Mouse (Mus musculus): ENCODE results near the gene Dnali1.

Gene Dnali1

DNA sequence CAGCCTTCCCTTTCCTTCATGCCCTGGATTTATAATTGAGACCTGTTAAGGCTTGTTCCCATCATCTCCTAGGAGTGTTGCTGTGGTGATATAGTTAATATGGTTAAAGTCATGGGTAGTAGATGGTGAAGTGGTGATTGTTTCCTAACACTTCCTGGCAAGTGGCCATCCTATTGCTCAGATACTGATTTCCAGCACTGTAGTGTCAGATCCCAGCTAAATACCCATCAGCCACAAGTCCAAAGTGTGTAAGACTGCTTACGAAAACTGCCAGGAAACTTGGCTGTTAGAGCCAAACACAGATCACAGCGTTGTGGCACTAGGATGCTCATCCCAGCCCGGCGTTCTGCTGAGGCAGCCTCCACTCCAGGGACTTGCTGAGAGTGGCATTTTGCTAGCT, 31.2 kb downstream of the Dnali1 start:
- no peak for DNase-seq (ENCODE audit: low spot score in 2 of 2)

DNA sequence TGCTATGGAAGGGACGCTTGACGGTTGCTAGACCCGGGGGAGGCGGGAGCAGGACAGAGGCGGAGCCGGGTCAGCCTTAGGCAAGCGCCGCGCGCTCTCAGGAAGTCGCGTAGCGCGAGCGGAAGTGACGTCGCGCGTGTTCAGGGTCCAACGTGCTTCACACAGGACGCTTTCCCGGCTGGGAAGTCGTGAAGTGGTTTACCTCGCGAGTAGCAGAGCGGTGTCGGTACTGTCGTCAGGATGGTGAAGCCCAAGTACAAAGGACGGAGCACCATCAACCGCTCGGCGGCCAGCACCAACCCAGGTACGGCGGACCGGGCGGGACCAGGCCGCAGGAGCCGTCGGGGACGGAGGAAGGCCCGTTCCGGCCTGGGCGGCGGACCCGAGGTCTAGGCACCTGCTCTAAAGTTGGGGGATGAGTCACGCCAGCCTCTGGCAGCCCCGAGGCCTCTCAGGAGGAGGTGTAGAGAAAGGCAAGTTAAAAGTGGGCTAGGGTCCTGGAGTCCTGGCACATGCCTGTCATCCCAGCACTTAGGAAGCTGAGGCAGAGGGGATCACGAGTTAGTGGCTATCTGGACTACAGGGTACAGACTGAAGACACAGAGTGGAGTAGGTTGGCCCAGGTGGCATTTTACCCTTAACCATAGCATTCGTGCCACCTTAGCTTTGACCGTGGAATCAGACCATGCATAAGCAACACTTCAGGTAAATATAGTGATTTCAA, 35.5 kb downstream of the Dnali1 start:
- peak; percentile 81 to 83 for DNase-seq (ENCODE audit: low spot score in 2 of 2)

DNA sequence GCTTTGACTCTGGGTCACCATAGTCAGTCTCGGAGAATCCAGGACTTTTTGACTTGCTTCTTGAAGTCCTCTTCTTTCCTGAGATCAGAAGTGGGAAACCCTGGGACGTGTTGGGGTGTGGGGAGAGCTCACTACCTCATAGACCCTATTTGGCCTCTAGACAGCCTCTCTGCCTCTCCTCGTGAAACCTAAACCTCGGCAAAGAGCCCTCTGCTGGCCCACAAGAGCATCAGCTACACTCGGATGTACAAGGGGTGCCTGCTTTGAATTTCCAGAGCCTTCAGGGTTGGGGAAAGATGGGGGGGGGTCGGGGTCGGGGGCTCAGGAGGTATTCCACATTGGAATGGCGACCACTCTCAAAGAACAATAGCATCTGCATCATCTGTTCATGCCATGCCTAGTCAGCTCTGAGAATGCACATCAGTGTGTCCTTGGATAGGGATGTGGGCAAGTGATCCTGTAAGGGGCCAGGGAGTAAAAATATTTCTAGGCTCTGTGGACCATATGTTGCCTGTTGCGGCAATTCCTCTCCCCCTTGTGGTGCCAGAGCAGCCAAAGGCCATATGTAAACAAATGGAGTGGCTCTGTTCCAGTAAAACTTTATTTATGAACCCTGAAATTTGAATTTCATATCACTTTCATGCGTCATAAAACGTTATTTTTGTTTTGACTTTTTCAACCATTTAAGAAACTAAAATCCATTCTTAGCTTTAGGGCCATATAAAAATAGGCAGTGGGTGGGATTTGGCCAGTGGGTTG, 44.5 kb downstream of the Dnali1 start:
- DNase-seq (ENCODE audit: low spot score in 2 of 2): no peak

DNA sequence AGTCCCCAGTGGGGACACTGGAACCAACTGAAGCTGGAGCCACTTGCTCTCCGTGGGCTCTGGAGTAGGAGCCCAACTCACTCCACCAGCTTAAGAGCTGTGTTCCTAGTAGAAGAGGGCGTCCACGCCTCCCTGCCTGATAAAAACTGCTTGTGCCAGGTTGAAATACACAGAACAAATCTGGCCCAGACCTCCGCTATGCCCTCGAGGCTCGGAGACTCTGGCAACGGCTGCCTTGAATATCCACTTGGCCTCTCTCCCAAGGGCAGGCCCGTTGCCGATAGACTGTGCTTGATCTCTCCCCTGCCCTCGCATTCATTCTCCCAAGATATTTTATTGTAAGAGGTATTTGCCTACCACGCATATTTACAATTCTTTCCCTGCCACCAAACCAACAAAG, 48.1 kb downstream of the Dnali1 start:
- no peak for DNase-seq (ENCODE audit: low spot score in 2 of 2)

DNA sequence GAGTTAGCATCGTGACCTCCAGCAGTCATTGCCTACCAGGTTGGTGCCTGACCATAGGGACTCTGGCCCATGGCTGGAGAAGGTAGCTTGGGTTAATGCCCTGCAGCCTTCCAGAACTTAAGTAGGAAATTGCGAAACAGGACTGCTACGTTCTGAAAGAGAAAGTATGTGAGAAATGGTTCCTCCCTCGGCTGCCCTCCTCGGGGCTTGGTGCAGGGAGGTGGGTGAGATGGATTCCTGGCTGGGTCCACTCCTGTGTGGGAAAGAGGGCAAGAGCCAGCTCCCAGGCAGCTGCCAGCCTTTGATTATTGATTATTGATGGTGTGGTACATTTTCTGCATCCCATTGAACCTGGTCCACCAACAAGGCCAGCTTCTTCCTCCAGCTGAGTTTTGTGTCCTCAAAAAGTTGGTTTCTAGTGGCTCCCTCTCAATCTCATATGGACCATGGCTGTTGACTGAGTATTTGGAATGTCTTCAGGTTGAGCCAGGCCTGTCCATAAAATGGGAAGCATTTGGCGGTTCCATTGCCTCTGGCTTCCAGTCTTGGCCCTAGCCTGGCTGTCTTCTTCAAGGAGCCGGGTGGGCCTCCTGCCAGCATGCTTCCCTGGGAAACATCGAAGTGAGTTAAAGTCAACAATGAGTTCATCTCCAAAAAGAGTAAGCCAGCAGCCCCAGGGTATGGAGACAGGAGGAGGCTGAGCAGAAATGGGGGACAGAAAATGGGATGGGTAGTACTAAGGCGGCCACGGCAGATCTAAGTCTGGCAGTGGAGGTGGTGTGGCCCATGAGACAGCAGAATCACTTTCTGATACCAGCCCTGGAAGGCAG, 49.5 kb downstream of the Dnali1 start, which contains the start of gene Gnl2:
Gnl2 (plus strand) TSS at position 780 of the 830 bp plus-strand sequence.
- no peak for DNase-seq (ENCODE audit: low spot score in 2 of 2)

DNA sequence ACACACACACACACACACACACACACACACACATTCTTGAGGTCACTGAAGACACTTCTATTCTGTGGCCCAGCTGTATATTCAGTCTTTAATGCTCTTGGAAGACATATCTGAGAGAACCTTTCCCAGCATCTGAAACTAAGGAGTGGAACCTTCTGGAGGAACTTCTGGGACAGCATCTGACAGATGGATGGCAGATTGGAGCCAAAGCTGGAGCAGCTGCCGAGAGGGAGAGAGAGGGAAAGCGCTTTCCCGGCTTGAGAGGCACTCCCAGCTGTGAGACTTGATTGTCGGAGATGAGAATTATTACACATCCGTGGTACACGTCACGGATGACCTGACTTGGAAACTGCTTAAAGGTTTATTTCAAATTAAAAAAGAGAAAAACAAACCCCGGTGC, 56.8 kb downstream of the Dnali1 start:
- DNase-seq (ENCODE audit: low spot score in 2 of 2): no peak

DNA sequence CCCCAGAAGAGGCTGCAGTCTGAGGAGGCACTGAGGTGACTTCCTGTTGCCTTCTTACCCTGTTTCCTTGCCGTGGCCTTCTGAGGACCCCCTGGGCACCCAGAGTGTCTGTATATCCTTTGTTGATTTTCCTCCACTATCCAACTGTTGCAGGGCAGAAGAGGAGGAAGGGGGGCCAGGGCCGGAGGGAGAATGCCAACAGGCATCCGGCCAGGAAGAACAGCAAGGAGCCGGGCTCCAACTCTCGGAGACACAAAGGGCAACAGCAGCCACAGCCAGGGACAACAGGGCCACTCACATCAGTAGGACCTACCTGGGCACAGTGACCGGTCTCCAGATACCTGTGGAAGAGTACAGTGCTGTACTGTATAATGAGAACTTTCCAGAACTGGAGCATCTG, 57.3 kb downstream of the Dnali1 start:
- DNase-seq (ENCODE audit: low spot score in 2 of 2): no peak

DNA sequence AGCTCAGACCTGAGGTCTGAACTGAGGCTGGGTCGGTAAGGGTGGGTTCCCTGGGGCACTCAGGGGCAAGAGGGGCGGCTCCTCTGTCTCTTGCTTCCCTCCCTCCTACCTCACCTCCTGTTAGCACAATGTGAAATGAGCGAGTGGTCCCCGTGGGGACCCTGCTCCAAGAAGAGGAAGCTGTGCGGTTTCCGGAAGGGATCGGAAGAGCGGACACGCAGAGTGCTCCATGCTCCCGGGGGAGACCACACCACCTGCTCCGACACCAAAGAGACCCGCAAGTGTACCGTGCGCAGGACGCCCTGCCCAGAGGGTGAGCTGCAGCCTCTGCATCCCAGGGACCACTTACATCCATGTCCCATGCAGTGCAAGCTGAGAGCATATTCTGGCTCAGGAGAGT, 58.0 kb downstream of the Dnali1 start:
- no peak for DNase-seq (ENCODE audit: low spot score in 2 of 2)
